Mouse (Mus musculus) splenic B cell, adult 2 months (primary cell): ENCODE measurements around the gene Ncl.

ENCODE experiments used
- DNase-seq: peaks from one replicate; pipeline ENCODE4 v3.0.0-alpha.2; 2011; ENCODE audit warnings: low read depth, low spot score
- H3K27me3 ChIP-seq: 2 replicates; pipeline ENCODE4 v1.6.1; 2012; ENCODE audit warnings: mild to moderate bottlenecking, low read length, moderate library complexity, mixed read lengths; ENCODE audit not compliant: control insufficient read depth, poor library complexity, insufficient read depth, severe bottlenecking
- H3K36me3 ChIP-seq: 2 replicates; pipeline ENCODE4 v1.6.1; 2012; ENCODE audit warnings: mild to moderate bottlenecking, low read length, moderate library complexity, mixed read lengths; ENCODE audit not compliant: control insufficient read depth, poor library complexity, insufficient read depth, severe bottlenecking

Gene Ncl

GRCm38 (mm10) chr1:86312269-86312668, 46.9 kb downstream of the Ncl start:
- no peaks in the 10 kb centered on the region for H3K36me3 ChIP-seq
- no peak for DNase-seq
- no peaks in the 10 kb centered on the region for H3K27me3 ChIP-seq

DNA sequence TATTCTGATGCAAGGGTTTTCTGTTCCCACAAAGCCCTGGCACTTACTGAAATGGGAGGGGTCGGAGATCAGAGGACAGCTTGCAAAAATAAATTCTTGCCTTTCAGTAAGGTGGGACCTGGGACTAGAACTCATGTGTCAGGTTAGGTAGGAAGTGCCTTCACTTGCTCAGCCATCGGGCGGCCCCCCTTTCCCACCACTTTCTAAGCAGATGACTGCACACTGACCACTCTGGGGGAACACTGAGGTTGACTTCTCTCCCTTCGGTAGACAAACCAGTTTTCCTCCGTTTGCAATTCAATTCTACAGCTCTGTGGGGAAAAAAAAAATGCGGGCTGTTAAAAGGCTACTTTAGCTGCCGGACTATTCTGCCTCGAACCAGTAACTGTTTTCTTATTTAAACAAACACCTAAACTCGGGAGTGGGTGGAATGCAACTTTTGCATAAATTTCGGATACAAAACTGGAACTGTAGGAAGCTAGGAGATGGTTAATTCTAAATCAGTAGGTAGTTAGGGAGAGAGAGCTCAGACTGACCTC, 47.7 kb downstream of the Ncl start:
- DNase-seq: no peak
- Histone ChIP-seq H3K27me3 (no peaks in the 10 kb centered on the region), H3K36me3 (no peaks in the 10 kb centered on the region)

GRCm38 (mm10) chr1:86310536-86311310, 48.5 kb downstream of the Ncl start:
- no peaks in the 10 kb centered on the region for H3K27me3 ChIP-seq
- H3K36me3 ChIP-seq: no peaks in the 10 kb centered on the region
- no peak for DNase-seq

GRCm38 (mm10) chr1:86309270-86309833, 49.8 kb downstream of the Ncl start:
- no peak for DNase-seq
- Histone ChIP-seq H3K36me3 (no peaks in the 10 kb centered on the region), H3K27me3 (no peaks in the 10 kb centered on the region)

GRCm38 (mm10) chr1:86307871-86308641, 51.1 kb downstream of the Ncl start:
- H3K27me3 ChIP-seq: no peaks in the 10 kb centered on the region

DNA sequence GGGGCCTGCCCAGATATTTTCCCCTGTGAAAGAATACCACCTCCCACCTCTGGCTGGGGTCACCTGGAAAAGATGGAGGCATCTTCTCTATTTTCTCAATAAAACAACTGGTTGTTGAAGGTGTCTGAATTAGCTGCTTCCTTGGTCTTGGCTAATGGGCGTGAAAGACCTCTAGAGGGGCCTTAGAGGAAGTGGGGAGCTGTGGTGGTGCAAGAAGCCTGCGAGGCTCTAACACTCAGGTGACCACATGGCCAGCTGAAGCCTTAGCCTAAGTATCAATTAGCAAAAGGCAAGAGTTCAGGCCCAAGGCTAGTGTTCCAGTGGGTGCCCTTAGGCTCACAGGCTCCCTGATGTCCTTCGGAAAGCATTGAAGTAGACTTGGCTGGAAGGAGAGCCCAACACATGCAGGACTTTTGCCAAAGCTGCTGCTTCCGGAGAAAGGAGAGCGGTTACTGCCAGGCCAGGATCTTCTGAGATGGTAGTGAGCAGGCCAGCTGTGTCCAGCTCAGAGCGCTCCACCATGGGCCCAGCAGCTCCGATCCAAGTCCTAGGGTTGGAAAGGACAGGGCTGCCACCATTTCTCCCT, 51.9 kb downstream of the Ncl start:
- Histone ChIP-seq H3K36me3 (no peaks in the 10 kb centered on the region), H3K27me3 (no peaks in the 10 kb centered on the region)
- no peak for DNase-seq

More at GRCm38 (mm10) chr1:86307871-86308641, 51.1 kb downstream of the Ncl start:
- H3K36me3 ChIP-seq: no peaks in the 10 kb centered on the region
- DNase-seq: no peak

GRCm38 (mm10) chr1:86306686-86307085, 52.5 kb downstream of the Ncl start:
- Histone ChIP-seq H3K27me3 (no peaks in the 10 kb centered on the region), H3K36me3 (no peaks in the 10 kb centered on the region)
- no peak for DNase-seq

- Histone ChIP-seq H3K27me3 (no peaks in the 10 kb centered on the region), H3K36me3 (no peaks in the 10 kb centered on the region)
- DNase-seq: no peak
Observed at GRCm38 (mm10) chr1:86303873-86304250, 55.3 kb downstream of the Ncl start.

- DNase-seq: peak; percentile 56
- Histone ChIP-seq H3K27me3 (no peaks in the 10 kb centered on the region), H3K36me3 (no peaks in the 10 kb centered on the region)
Observed at GRCm38 (mm10) chr1:86303063-86303872, 55.9 kb downstream of the Ncl start.

DNA sequence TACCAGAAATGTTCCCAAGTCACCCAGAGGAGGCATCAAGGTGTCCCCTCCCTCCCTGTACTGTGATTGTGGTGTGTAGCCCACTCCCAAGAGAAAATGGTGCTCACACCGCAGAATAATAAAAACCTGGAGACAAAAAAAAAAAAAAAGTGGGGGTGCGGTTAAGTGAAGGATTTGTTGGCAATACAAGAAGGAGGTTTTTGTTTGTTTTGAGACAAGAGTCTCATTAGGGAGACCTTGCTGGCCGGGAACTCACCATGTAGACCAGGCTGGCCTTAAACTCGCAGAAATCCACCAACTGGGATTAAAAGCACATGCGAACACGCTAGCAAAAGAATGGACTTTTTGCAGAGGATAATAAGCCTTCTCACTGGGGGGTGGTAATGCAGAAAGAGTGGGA, 56.7 kb downstream of the Ncl start, which contains the start of gene B3gnt7:
Gene B3gnt7 (plus strand): TSS at position 301 of the 400 bp plus-strand sequence.
- Histone ChIP-seq H3K27me3 (no peaks in the 10 kb centered on the region), H3K36me3 (no peaks in the 10 kb centered on the region; the same call in 1 of the 2 replicates)
- DNase-seq: no peak

DNA sequence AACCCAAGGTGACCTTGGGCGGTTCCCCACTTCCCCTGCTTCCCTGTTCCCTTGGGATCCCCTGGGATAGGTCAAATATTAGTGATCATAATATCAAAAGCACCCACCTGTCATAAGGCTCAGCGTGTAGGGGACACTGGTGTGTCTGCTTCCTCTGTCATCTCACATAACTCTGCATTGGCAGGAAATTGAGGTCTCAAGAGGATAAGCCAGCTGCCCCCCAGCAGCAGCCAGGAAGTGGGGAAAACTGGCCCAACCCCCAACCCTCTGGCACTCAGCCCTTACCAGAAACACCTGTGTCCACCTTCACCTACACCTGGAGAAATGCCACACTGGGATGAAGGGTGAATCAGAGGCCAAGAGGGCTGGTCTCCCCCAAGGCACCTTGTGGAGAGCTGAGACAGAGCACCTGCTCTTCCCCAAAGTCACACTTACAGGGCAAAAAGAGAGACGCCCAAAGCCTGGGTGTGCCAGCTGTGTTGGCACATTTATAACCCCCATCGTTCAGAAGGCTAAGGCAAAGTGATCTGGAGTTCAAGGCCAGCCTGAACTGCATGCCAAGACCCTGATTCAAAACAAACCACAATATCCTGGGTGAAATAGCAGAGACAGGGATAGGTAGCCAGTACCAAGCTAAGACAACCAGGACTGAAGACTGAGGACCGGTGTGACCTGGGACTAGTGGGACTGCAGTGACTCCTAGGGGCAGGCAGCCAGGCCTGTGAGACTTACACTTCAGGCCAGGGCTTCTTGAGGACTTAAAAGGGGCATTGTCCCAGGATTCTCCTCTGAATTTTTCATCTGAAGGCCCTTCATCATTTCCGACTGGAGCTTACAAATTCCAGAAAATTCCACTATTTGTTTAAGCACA, 57.7 kb downstream of the Ncl start:
- DNase-seq: peak; percentile 80

GRCm38 (mm10) chr1:86300731-86301130, 58.5 kb downstream of the Ncl start:
- peak; percentile 45 for DNase-seq
- no peaks in the 10 kb centered on the region; the same call in 1 of the 2 replicates for H3K36me3 ChIP-seq
- H3K27me3 ChIP-seq: no peaks in the 10 kb centered on the region

More for the DNA sequence above, 57.7 kb downstream of the Ncl start:
- Histone ChIP-seq H3K27me3 (no peaks in the 10 kb centered on the region), H3K36me3 (no peaks in the 10 kb centered on the region; the same call in 1 of the 2 replicates)

- H3K36me3 ChIP-seq: no peaks in the 10 kb centered on the region; the same call in 1 of the 2 replicates
- no peaks in the 10 kb centered on the region for H3K27me3 ChIP-seq
- DNase-seq: no peak
Observed at GRCm38 (mm10) chr1:86300093-86300492, 59.1 kb downstream of the Ncl start.
